Mouse (Mus musculus) olfactory bulb, adult 2 months (tissue): ENCODE measurements around the gene Rnf215. TPM values are rescaled to one million over a fixed set of nuclear protein-coding genes. Genes with fewer than 3 reads are reported as not detected.
A peak's percentile ranks its signal among the peaks of the same experiment; 100 is the strongest.
"Not testable (repeated sequence)": the region's sequence is repeated elsewhere in the genome, so short reads cannot be mapped to it uniquely, and the experiment has no call there.

Source experiments
- H3K27ac ChIP-seq: fragments of 200-500 bp; 2 replicates; pipeline ENCODE4 v1.5.1; 2012; ENCODE audit warnings: low read depth, low read length; ENCODE audit not compliant: insufficient read depth
- H3K4me1 ChIP-seq: fragments of 200-500 bp; 2 replicates; pipeline ENCODE4 v1.6.1; 2012; ENCODE audit warnings: low read length; ENCODE audit not compliant: control insufficient read depth, insufficient read depth
- H3K4me3 ChIP-seq: fragments of 200-500 bp; 2 replicates; pipeline ENCODE4 v1.5.1; 2012; ENCODE audit warnings: mild to moderate bottlenecking, low read depth, low read length, moderate library complexity; ENCODE audit not compliant: insufficient read depth
- CTCF ChIP-seq: fragments of 200-500 bp; IDR thresholded peaks from 2 replicates; pipeline ENCODE4 v1.5.1; 2012; ENCODE audit warnings: low read depth, mild to moderate bottlenecking, low read length, moderate library complexity; ENCODE audit not compliant: insufficient read depth
- POLR2A ChIP-seq: fragments of 200-500 bp; IDR thresholded peaks from 2 replicates; pipeline ENCODE4 v1.6.1; 2012; ENCODE audit warnings: mild to moderate bottlenecking, low read depth, low read length, moderate library complexity; ENCODE audit not compliant: insufficient read depth
- WGBS: fragments of 180-500 bp; shearing (Covaris S2); methylation state at CpG from one replicate; pipeline ENCODE4 v1.1.7; 2018; 5-methylcytosine and 5-hydroxymethylcytosine counted together
- polyA plus RNA-seq: library from polyadenylated mRNA; stranded (reverse); fragments of >200 nt; gene quantifications from 2 replicates; pipeline ENCODE4 v1.2.4, GENCODE M21; 2012; ENCODE audit warnings: low replicate concordance; ENCODE audit not compliant: missing spikeins, insufficient read depth, insufficient read length

Rnf215 gene
- polyA plus RNA-seq, 1 experiment = not detected

- Histone ChIP-seq H3K4me1 (peaks cover 41% of the 10 kb centered on the region), H3K27ac (peak overlapping the region; percentile 17), H3K4me3 (peak overlapping the region; percentile 53)
- TF ChIP-seq CTCF = no peak
- no peak for TF ChIP-seq POLR2A
- 2% methylated on average over 41 of the region's 41 CpGs for WGBS
Measured at GRCm38 (mm10) chr11:4118081-4118921, 16.7 kb upstream of the Rnf215 start.

GRCm38 (mm10) chr11:4119635-4120034 lies 15.4 kb upstream of the Rnf215 start:
- 76% methylated on average over 5 of the region's 5 CpGs for WGBS
- Histone ChIP-seq H3K4me1 (peaks cover 34% of the 10 kb centered on the region), H3K4me3 (no peak overlapping the region), H3K27ac (no peak overlapping the region)
- TF ChIP-seq POLR2A (no peak), CTCF (no peak)

- H3K4me3 ChIP-seq = no peak overlapping the region
- no peak overlapping the region for H3K27ac ChIP-seq
- TF ChIP-seq POLR2A (no peak), CTCF (no peak)
- H3K4me1 ChIP-seq = peaks cover 19% of the 10 kb centered on the region
- WGBS = 88% methylated on average over 3 of the region's 3 CpGs
Measured at GRCm38 (mm10) chr11:4121691-4122090, 13.3 kb upstream of the Rnf215 start.

- peaks cover 14% of the 10 kb centered on the region for H3K4me1 ChIP-seq
- WGBS = 85% methylated on average over 5 of the region's 5 CpGs
- TF ChIP-seq POLR2A = no peak
- no peak for TF ChIP-seq CTCF
- no peak overlapping the region for H3K27ac ChIP-seq
- H3K4me3 ChIP-seq = no peak overlapping the region
Measured at GRCm38 (mm10) chr11:4122226-4122625, 12.8 kb upstream of the Rnf215 start.

GRCm38 (mm10) chr11:4122742-4123579 lies 12.0 kb upstream of the Rnf215 start, which contains the start of gene Sec14l2:
TSS of gene Sec14l2 (minus strand) at chr11:4123415.
- WGBS = 75% methylated on average over 10 of the region's 10 CpGs
- Histone ChIP-seq H3K4me3 (no peak within 1 kb of the TSS), H3K27ac (no peak within 1 kb of the TSS), H3K4me1 (peaks cover 10% of the 10 kb centered on the region)
- TF ChIP-seq POLR2A (no peak), CTCF (no peak)

- no peak for TF ChIP-seq POLR2A
- TF ChIP-seq CTCF = peak; percentile 67
- 49% methylated on average over 5 of the region's 5 CpGs for WGBS
- no peak overlapping the region for H3K27ac ChIP-seq
Measured at GRCm38 (mm10) chr11:4123922-4124321, 11.1 kb upstream of the Rnf215 start.

GRCm38 (mm10) chr11:4127059-4127458 lies 7.9 kb upstream of the Rnf215 start:
- no peak overlapping the region for H3K4me3 ChIP-seq
- TF ChIP-seq POLR2A = no peak
- no peak overlapping the region for H3K27ac ChIP-seq
- WGBS = 98% methylated on average over 1 of the region's 1 CpGs
- H3K4me1 ChIP-seq = no peaks in the 10 kb centered on the region

More at GRCm38 (mm10) chr11:4123922-4124321, 11.1 kb upstream of the Rnf215 start:
- peaks cover 7% of the 10 kb centered on the region for H3K4me1 ChIP-seq
- no peak overlapping the region for H3K4me3 ChIP-seq

- WGBS = 94% methylated on average over 4 of the region's 4 CpGs
- H3K4me3 ChIP-seq, H3K4me1 ChIP-seq, H3K27ac ChIP-seq: not testable (repeated sequence)
Measured at GRCm38 (mm10) chr11:4128461-4128860, 6.5 kb upstream of the Rnf215 start.

- Histone ChIP-seq H3K4me3 (no peak overlapping the region), H3K27ac (no peak overlapping the region), H3K4me1 (peaks cover 21% of the 10 kb centered on the region)
- TF ChIP-seq CTCF = no peak
- no peak for TF ChIP-seq POLR2A
- 58% methylated on average over 3 of the region's 3 CpGs for WGBS
Measured at GRCm38 (mm10) chr11:4133450-4133849, 1.6 kb upstream of the Rnf215 start.

- Histone ChIP-seq H3K27ac (no peak overlapping the region), H3K4me1 (peaks cover 21% of the 10 kb centered on the region), H3K4me3 (peak overlapping the region; percentile 24)
- TF ChIP-seq CTCF = no peak
- no peak for TF ChIP-seq POLR2A
- WGBS = 60% methylated on average over 6 of the region's 6 CpGs
Measured at GRCm38 (mm10) chr11:4134400-4134799, 602 bp upstream of the Rnf215 start.
